Mouse (Mus musculus) heart, embryonic 10.5 days (tissue): ENCODE measurements at regions not wholly inside any gene's neighbourhood (a gene's known extent, or its start where the extent isn't known, plus 50 kb on each side); places are given as distances from the start of the nearest gene placed in this dataset.

Experiments
- DNase-seq: peaks from one replicate; pipeline ENCODE4 v3.0.0-alpha.2; 2017; ENCODE audit warnings: low spot score
- H3K27ac ChIP-seq: fragments of 300-500 bp; sonication (generic); 2 replicates; pipeline ENCODE4 v1.5.1; 2016; ENCODE audit warnings: mild to moderate bottlenecking
- H3K27me3 ChIP-seq: fragments of 300-500 bp; sonication (generic); 2 replicates; pipeline ENCODE4 v1.6.1; 2016; ENCODE audit warnings: mild to moderate bottlenecking; ENCODE audit not compliant: poor library complexity, insufficient read depth, severe bottlenecking
- H3K36me3 ChIP-seq: fragments of 300-500 bp; sonication (generic); 2 replicates; pipeline ENCODE4 v1.6.1; 2016; ENCODE audit warnings: mild to moderate bottlenecking, moderate library complexity
- H3K4me1 ChIP-seq: fragments of 300-500 bp; sonication (generic); 2 replicates; pipeline ENCODE4 v1.6.1; 2016; ENCODE audit warnings: mild to moderate bottlenecking
- H3K4me3 ChIP-seq: fragments of 300-500 bp; sonication (generic); 2 replicates; pipeline ENCODE4 v1.5.1; 2016; ENCODE audit warnings: mild to moderate bottlenecking, moderate library complexity
- H3K9me3 ChIP-seq: fragments of 300-500 bp; sonication (generic); 2 replicates; pipeline ENCODE4 v1.6.1; 2016; ENCODE audit warnings: mild to moderate bottlenecking, moderate library complexity
- WGBS: fragments of 180-500 bp; shearing (Covaris S2); methylation state at CpG from one replicate; pipeline ENCODE4 v1.1.7; 2016; 5-methylcytosine and 5-hydroxymethylcytosine counted together

DNA sequence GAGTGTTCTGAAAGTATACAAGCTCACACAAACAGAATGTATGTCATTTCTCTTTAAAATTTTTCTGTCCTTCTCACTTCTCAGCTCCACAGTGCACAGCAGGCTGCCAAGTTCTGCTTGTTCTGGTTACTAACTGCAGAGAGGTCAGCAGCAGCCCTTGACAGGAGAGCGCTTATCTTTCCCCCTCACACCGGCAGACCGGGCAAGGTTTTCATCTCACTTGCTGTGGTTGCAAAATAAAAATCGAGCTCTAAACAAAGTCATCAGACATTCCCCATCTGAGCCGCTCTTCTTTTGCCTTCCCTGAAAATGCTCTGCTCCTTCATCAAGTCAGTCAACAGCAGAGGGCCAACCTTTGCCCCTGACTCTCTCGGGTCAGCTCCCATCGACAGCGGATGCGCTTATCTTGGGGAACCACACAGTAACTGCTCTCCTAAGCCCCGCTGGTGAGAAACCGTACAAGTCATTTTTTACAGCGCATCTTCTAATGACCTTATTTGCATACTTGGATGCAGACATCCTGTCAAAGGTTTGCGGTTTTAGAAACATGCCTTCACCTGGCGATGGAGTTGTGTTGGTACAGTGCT is 126.6 kb downstream of the Ankrd50 start:
- no peaks in the 10 kb centered on the region for H3K36me3 ChIP-seq
- peak overlapping the region; percentile 38; the same call in 1 of the 2 replicates for H3K4me3 ChIP-seq
- peak overlapping the region; percentile 56; the same call in 1 of the 2 replicates for H3K27ac ChIP-seq
- WGBS, result 14% methylated on average over 14 of the region's 14 CpGs
- DNase-seq, result no peak
- no peaks in the 10 kb centered on the region for H3K27me3 ChIP-seq
- H3K4me1 ChIP-seq, result peaks cover 32% of the 10 kb centered on the region
- no peaks in the 10 kb centered on the region for H3K9me3 ChIP-seq

DNA sequence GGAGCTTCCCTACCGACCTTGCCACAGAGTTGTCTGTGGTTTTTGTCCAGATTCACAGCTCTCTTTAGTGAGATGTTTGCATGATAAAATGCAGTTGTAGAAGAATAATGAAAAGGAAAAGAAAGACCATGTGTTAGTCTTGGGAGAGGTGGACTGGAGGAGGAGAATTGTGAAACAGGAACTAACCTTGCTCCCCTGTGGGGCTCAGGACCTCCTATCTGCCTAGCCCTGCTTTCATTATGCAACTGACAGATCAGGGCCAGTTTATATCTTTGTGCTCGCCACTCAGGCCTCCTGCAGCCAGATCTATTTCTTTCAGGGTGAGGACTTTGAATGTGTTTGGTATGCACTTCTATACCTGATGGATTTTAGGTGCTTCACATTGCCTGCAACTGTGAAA is 140.4 kb downstream of the Ankrd50 start:
- Histone ChIP-seq H3K4me3 (no peak overlapping the region), H3K27ac (no peak overlapping the region), H3K4me1 (no peaks in the 10 kb centered on the region), H3K36me3 (no peaks in the 10 kb centered on the region), H3K9me3 (no peaks in the 10 kb centered on the region), H3K27me3 (no peaks in the 10 kb centered on the region)
- DNase-seq, result no peak
- WGBS, result 13% methylated on average over 2 of the region's 2 CpGs

DNA sequence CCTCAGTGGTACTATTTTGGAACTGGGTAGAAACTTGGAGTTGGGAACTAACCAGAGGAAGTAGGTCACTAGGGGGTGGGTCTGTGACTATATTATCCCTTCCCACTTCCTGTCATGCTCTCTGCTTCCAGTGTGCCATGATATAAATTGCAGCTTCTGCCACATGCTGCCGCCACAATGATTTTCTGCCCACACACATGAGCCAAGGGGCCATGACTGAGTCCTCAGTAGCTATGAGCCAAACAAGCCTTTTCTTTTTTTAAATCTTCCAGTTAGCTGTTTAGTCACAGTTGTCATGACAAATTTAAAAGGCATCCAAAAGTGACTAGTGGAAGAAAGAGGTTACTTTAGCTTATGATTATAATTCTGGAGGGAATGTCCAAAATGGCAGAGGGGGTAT is 143.0 kb downstream of the Ankrd50 start:
- 90% methylated on average over 1 of the region's 1 CpGs for WGBS
- Histone ChIP-seq H3K27ac (no peak overlapping the region), H3K36me3 (no peaks in the 10 kb centered on the region), H3K27me3 (no peaks in the 10 kb centered on the region), H3K4me3 (no peak overlapping the region), H3K9me3 (no peaks in the 10 kb centered on the region), H3K4me1 (0 out of 2 replicates have a peak, but pooled peaks cover 4% of the 10 kb centered on the region)
- DNase-seq, result no peak

DNA sequence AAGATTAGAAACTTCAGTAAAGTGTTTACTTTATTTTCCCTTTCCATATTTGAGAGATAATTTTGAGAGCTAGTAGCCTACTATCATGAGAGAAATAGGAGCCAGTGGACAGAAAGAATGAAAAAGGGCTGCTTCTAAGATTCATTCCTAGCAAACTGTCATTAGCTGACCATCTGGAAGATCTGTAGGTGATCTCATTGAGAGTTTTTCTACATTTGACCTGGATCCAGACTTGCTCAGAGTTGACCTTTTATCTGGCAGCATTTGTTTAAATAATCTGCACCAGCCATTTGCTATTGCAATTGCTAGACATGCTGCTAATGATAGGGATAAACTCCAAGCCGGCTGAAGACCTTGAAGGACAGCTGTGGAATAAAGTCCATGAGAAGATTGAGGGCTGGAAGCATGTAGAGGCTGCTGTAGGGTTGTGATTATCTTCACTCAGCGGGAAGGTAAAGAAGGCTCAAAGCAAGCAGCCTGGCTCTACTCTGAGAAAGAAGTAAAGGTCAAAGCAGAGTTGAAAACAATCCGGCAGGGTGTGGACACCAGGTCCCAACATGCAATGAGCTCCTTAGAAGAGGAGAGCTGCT is 151.2 kb downstream of the Ankrd50 start:
- H3K27ac ChIP-seq, result no peak overlapping the region
- WGBS, result 71% methylated on average over 3 of the region's 3 CpGs
- H3K4me3 ChIP-seq, result no peak overlapping the region
- no peak for DNase-seq
- H3K9me3 ChIP-seq, result no peaks in the 10 kb centered on the region
- 0 out of 2 replicates have a peak, but pooled peaks cover 4% of the 10 kb centered on the region for H3K4me1 ChIP-seq
- no peaks in the 10 kb centered on the region for H3K27me3 ChIP-seq
- no peaks in the 10 kb centered on the region for H3K36me3 ChIP-seq

DNA sequence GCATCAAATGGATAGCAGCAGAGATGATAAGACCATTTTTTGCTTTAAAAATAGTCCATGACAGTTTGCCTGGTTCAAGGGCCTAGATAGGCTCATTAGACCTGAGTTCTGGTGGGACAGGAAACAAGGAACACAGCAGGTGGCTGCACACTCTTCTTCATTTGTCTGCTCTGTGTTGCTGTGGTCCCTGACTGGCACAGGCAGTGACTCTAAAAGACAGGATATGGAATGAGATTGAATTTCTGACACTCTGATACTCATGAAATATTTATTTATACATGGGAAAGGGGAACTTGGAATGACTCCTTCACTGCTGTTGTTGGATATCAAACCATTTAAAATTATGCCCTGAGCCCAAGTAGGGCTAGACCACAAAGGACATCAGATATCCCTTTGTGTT is 153.5 kb downstream of the Ankrd50 start:
- DNase-seq, result no peak
- Histone ChIP-seq H3K4me1 (no peaks in the 10 kb centered on the region), H3K4me3 (no peak overlapping the region), H3K27me3 (no peaks in the 10 kb centered on the region), H3K36me3 (no peaks in the 10 kb centered on the region), H3K27ac (no peak overlapping the region), H3K9me3 (no peaks in the 10 kb centered on the region)

DNA sequence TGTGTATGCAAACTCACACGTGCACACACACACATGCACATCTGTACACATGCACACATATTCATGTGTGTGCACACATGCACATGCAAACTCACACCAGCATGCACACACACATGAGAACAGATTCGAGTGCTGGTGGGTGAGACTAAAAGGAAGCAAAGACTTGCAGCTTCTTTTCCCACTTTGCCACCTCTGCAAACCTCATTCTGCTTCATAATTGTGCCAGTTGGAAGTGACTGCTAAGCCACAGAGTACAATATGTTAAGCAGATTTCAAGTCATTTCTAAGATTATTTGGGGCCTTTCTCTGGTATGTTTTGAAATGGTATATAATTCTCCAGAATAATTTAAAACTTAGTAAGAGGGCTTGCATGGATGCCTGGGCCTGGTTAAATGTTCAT is 157.4 kb downstream of the Ankrd50 start:
- H3K4me3 ChIP-seq, result no peak overlapping the region
- no peaks in the 10 kb centered on the region for H3K4me1 ChIP-seq
- no peaks in the 10 kb centered on the region for H3K27me3 ChIP-seq
- H3K27ac ChIP-seq, result no peak overlapping the region
- 67% methylated on average over 2 of the region's 2 CpGs for WGBS
- no peak for DNase-seq
- H3K9me3 ChIP-seq, result no peaks in the 10 kb centered on the region
- no peaks in the 10 kb centered on the region for H3K36me3 ChIP-seq

DNA sequence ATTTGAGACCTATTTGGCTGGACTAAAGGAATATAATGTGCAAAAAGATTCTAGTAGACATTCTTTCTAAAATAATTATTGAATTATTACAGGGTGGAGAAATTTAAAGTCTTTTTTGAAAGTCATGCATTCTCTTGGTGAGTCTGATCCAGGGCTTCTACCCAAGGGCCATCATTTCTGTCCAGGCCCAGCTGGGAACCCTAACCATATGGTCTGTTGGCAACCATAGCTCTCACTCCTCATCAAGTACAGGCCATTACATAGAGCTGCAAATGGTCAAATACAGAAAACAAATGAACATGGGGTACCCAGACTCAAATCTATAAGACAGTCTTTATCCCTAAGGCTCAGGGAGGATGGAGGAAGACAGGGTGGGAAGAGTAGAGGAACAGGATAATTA is 158.4 kb downstream of the Ankrd50 start:
- DNase-seq, result no peak
- Histone ChIP-seq H3K4me3 (no peak overlapping the region), H3K9me3 (no peaks in the 10 kb centered on the region), H3K27me3 (no peaks in the 10 kb centered on the region), H3K36me3 (no peaks in the 10 kb centered on the region), H3K27ac (no peak overlapping the region), H3K4me1 (no peaks in the 10 kb centered on the region)

DNA sequence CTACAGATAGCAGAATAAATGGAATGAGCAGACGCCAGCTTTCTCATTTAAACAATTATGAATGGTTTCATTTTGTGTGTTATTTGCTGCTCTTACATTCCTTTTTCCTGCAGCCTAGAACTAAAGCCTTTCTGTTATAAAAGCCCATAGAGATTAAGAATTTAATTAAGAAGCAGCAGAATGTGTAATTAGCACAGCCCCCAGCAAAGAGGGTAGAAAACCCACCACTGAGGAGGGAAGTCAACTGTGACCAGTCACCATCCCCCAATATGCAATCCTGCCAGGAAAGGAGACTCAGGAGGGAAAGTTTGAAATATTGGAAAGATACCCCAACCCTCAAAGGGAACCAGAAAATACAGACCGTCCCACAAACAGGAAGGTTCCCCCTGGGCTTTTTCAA is 160.0 kb downstream of the Ankrd50 start:
- H3K4me3 ChIP-seq, result no peak overlapping the region
- no peaks in the 10 kb centered on the region for H3K9me3 ChIP-seq
- H3K36me3 ChIP-seq, result no peaks in the 10 kb centered on the region
- no peaks in the 10 kb centered on the region for H3K4me1 ChIP-seq
- H3K27ac ChIP-seq, result no peak overlapping the region
- no peak for DNase-seq
- 76% methylated on average over 2 of the region's 2 CpGs for WGBS
- no peaks in the 10 kb centered on the region for H3K27me3 ChIP-seq

DNA sequence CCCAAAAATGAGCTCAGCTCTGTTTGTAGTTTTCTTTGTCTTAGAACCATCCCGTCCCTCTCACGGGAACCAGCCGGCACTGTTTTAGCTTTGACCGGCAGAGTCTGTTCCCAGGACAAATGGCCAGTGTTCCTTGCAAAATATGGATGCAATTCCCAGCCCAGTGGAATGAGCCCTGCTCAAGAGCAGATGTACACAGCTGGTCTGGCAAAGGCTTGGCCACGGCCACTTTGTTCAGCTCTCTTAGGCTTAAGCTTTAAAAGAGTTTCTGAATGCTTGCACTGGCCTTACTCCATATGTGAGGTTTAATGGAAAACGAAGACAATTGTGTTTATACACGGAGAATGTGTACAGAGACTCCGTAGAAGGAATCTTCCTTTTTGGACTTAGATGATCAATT is 162.2 kb downstream of the Ankrd50 start:
- no peaks in the 10 kb centered on the region for H3K36me3 ChIP-seq
- H3K4me3 ChIP-seq, result no peak overlapping the region
- WGBS, result 76% methylated on average over 8 of the region's 8 CpGs
- no peaks in the 10 kb centered on the region for H3K27me3 ChIP-seq
- H3K4me1 ChIP-seq, result no peaks in the 10 kb centered on the region
- no peaks in the 10 kb centered on the region for H3K9me3 ChIP-seq
- no peak for DNase-seq
- H3K27ac ChIP-seq, result no peak overlapping the region

DNA sequence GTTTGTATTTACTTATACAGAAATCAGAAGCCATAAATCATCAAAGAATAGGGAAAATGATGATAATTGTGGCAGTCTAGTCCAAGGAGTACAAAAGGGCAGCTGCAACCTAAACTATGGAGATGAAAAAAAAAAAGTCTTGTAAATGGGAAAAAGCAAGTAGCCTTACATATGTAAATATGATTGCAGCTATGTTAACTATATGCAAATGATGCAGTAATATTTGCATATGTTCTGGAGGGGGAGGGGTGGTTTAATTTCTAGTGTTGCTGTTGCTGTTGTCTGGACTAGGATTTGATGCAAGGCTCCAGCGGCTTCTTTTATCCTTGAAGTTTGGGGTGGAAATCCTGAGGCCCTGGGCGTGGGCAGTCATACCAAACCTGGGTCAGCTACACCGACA is 163.0 kb downstream of the Ankrd50 start:
- H3K9me3 ChIP-seq, result no peaks in the 10 kb centered on the region
- DNase-seq, result no peak
- H3K36me3 ChIP-seq, result no peaks in the 10 kb centered on the region
- H3K4me3 ChIP-seq, result no peak overlapping the region
- no peak overlapping the region for H3K27ac ChIP-seq
- 93% methylated on average over 3 of the region's 3 CpGs for WGBS
- peaks cover 6% of the 10 kb centered on the region; the same call in 1 of the 2 replicates for H3K4me1 ChIP-seq
- no peaks in the 10 kb centered on the region for H3K27me3 ChIP-seq

DNA sequence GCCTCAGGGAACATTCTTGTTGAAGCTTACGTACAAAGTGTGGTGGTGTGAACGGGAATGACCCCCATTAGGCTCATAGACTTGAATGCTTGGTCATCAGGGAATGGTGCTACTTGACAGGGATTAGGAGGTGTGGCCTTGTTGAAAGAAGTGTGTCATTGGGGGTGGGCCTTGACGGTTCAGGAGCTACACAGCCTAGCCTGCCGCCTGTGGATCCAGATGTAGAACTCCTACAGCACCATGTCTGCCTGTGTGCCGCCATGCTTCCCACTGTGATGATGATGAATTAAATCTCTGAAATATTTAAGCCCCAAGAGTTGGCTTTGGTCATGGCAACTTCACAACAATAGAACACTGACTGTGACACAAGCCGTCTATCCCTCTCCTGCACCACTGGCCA is 163.6 kb downstream of the Ankrd50 start:
- Histone ChIP-seq H3K27ac (no peak overlapping the region), H3K27me3 (no peaks in the 10 kb centered on the region), H3K4me1 (peaks cover 10% of the 10 kb centered on the region), H3K9me3 (no peaks in the 10 kb centered on the region), H3K4me3 (no peak overlapping the region), H3K36me3 (no peaks in the 10 kb centered on the region)
- DNase-seq, result no peak
- 86% methylated on average over 6 of the region's 6 CpGs for WGBS

DNA sequence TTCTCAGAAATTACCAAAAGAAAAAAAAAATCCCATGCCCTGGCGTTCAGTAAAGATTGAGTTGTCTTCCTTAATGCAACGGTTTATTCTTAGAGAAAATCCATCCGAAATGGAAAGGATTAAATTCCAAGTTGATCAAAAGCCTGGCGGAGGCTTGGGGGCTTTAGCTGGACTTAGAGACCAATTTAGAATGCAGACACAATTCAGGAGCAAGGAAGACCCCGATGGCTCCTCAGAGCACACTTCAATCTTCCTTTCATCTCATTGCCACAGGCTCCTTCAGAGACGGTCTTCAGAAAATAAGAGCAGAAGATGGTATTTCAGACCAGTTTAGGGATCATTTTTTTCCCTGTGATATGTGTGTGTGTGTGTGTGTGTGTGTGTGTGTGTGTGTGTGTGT is 171.8 kb downstream of the Ankrd50 start:
- no peak for DNase-seq
- WGBS, result 80% methylated on average over 6 of the region's 6 CpGs
- H3K27me3 ChIP-seq, result no peaks in the 10 kb centered on the region

DNA sequence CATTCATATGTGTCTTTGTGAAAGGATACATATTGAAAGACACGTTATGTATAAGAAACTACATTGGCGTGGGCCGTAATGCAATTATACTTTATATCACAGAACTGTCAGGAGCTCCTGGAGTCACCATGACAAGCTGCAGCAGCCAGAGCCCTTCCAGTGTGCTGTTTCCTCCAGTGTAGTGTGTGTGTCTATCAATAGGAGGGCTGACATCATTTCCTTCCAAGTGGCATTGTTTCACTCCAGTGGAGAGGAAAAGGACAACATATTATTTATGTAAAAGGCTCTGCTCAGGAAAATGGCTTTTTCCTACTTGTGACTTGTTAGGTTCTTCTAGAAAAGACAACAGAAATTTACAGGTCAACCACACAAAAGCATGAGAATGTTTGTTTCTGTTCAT is 172.5 kb downstream of the Ankrd50 start:
- Histone ChIP-seq H3K27me3 (no peaks in the 10 kb centered on the region), H3K27ac (no peak overlapping the region), H3K9me3 (no peaks in the 10 kb centered on the region), H3K4me3 (no peak overlapping the region), H3K4me1 (peaks cover 8% of the 10 kb centered on the region), H3K36me3 (no peaks in the 10 kb centered on the region)
- no peak for DNase-seq
- WGBS, result 53% methylated on average over 3 of the region's 3 CpGs

More for the DNA sequence above, 171.8 kb downstream of the Ankrd50 start:
- Histone ChIP-seq H3K27ac (no peak overlapping the region), H3K9me3 (no peaks in the 10 kb centered on the region), H3K4me1 (peaks cover 10% of the 10 kb centered on the region), H3K36me3 (no peaks in the 10 kb centered on the region), H3K4me3 (no peak overlapping the region)
